Mouse (Mus musculus) limb, embryonic 11.5 days (tissue): ENCODE measurements around the gene Mms19. TPM values are rescaled to one million over a fixed set of nuclear protein-coding genes. Genes with fewer than 3 reads are reported as not detected.

ENCODE experiments used
- ATAC-seq: fragments of 200-750 bp; cut with Nextera tagmentation; 2 replicates; pipeline ENCODE4 v1.8.0; 2017; ENCODE audit warnings: low read depth; ENCODE audit not compliant: insufficient number of reproducible peaks, low FRiP score, low TSS enrichment
- DNase-seq: peaks from one replicate; pipeline ENCODE4 v3.0.0-alpha.2; 2015; ENCODE audit warnings: low spot score
- H3K27ac ChIP-seq: fragments of 300-500 bp; sonication (generic); replicated peaks from 2 replicates; pipeline ENCODE4 v1.5.1; 2014; ENCODE audit warnings: low read depth, mild to moderate bottlenecking, low read length
- H3K27me3 ChIP-seq: fragments of 300-500 bp; sonication (generic); 2 replicates; pipeline ENCODE4 v1.6.1; 2014; ENCODE audit warnings: mild to moderate bottlenecking, low read length, mixed read lengths; ENCODE audit not compliant: control insufficient read depth, insufficient read depth
- H3K36me3 ChIP-seq: fragments of 300-500 bp; sonication (generic); 2 replicates; pipeline ENCODE4 v1.6.1; 2014; ENCODE audit warnings: mild to moderate bottlenecking, low read length, moderate library complexity, mixed read lengths; ENCODE audit not compliant: control insufficient read depth, insufficient read depth
- H3K4me1 ChIP-seq: fragments of 300-500 bp; sonication (generic); 2 replicates; pipeline ENCODE4 v1.6.1; 2014; ENCODE audit warnings: low read length, mixed read lengths; ENCODE audit not compliant: control insufficient read depth, insufficient read depth
- H3K4me2 ChIP-seq: fragments of 300-500 bp; sonication (generic); 2 replicates; pipeline ENCODE4 v1.6.1; 2014; ENCODE audit warnings: low read depth, mild to moderate bottlenecking, moderate library complexity; ENCODE audit not compliant: severe bottlenecking
- H3K4me3 ChIP-seq: fragments of 300-500 bp; sonication (generic); 2 replicates; pipeline ENCODE4 v1.5.1; 2014; ENCODE audit warnings: low read depth, low read length
- H3K9ac ChIP-seq: fragments of 300-500 bp; sonication (generic); 2 replicates; pipeline ENCODE4 v1.6.1; 2014; ENCODE audit warnings: mild to moderate bottlenecking, low read length
- H3K9me3 ChIP-seq: fragments of 300-500 bp; sonication (generic); 2 replicates; pipeline ENCODE4 v1.6.1; 2016; ENCODE audit warnings: low read length; ENCODE audit not compliant: control insufficient read depth
- WGBS: fragments of 180-500 bp; shearing (Covaris S2); extraction: QIAGEN DNeasy Blood & Tissue Kit; methylation state at CpG from one replicate; pipeline ENCODE4 v1.1.7; 2014; 5-methylcytosine and 5-hydroxymethylcytosine counted together
- polyA plus RNA-seq: library from polyadenylated mRNA; unstranded; fragments of >200 nt; fragmentation: Nextera tagmentation; extraction: Ambion mirVana; gene quantifications from 2 replicates; pipeline ENCODE4 v1.2.1, GENCODE M21; 2014

Gene Mms19
- polyA plus RNA-seq, 1 experiment from 2014 or later = 40.1 TPM

DNA sequence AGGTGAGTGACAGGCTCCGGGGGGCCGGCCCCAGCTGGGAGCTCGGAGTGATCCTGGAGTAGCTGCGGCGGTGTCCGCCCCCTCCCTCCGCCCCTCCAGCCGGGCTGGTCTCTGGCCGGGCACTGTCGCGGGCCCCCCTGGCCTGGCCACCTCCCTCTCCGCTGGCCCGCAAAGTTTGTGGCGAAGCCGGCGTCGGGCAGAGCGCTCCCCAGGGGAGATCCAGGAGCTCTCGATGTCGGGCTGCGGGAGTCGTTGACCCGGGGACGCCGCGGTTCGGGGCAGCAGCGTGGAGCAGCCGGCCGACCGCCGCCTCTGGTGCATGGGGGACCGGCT is 604 bp upstream of the Mms19 start, which contains the start of gene Ubtd1:
Gene Ubtd1, plus strand, starts transcription at position 169 of the 333 bp plus-strand sequence.
- under 1% methylated on average over 32 of the region's 33 CpGs for WGBS
- peak within 1 kb of the TSS; percentile 44 for H3K27ac ChIP-seq
- peak within 1 kb of the TSS; percentile 86 for H3K4me3 ChIP-seq
- peak within 1 kb of the TSS; percentile 44 for H3K9ac ChIP-seq
- peaks cover 12% of the 10 kb centered on the region; the same call in 1 of the 2 replicates for H3K4me1 ChIP-seq
- H3K9me3 ChIP-seq = no peaks in the 10 kb centered on the region
- H3K27me3 ChIP-seq = no peaks in the 10 kb centered on the region
- ATAC-seq (peak; percentile 27), DNase-seq (no peak)
- H3K4me2 ChIP-seq = peak within 1 kb of the TSS; percentile 63
- no peaks in the 10 kb centered on the region for H3K36me3 ChIP-seq

DNA sequence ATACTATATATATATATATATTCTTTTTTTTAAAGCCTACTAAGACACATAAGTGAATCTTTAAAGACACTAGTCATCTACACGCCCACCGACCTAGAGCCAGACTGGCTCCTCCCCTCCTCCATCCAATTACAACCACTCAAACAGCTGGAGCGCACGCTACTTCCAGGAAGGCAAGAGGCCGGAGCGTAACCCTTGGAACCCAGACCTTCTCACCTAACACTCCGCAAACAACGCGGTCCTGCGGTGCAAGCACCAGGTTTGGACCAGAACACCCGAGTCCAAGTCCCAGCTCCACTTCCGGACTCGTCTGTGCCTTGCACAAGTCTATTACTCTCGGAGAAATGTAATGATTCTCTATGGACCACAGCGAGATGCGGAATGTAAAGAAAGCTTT is 537 bp downstream of the Mms19 start:
- H3K27ac ChIP-seq = peak overlapping the region; percentile 38
- H3K9me3 ChIP-seq = no peaks in the 10 kb centered on the region
- DNase-seq (peak; percentile 70), ATAC-seq (0 out of 2 replicates have a peak, but pooled peaks have one; percentile 2)
- peak overlapping the region; percentile 86 for H3K4me3 ChIP-seq
- H3K9ac ChIP-seq = peak overlapping the region; percentile 36; the same call in 1 of the 2 replicates
- H3K36me3 ChIP-seq = no peaks in the 10 kb centered on the region
- H3K4me2 ChIP-seq = peak overlapping the region; percentile 49
- under 1% methylated on average over 16 of the region's 16 CpGs for WGBS
- H3K27me3 ChIP-seq = no peaks in the 10 kb centered on the region
- H3K4me1 ChIP-seq = peaks cover 12% of the 10 kb centered on the region; the same call in 1 of the 2 replicates

DNA sequence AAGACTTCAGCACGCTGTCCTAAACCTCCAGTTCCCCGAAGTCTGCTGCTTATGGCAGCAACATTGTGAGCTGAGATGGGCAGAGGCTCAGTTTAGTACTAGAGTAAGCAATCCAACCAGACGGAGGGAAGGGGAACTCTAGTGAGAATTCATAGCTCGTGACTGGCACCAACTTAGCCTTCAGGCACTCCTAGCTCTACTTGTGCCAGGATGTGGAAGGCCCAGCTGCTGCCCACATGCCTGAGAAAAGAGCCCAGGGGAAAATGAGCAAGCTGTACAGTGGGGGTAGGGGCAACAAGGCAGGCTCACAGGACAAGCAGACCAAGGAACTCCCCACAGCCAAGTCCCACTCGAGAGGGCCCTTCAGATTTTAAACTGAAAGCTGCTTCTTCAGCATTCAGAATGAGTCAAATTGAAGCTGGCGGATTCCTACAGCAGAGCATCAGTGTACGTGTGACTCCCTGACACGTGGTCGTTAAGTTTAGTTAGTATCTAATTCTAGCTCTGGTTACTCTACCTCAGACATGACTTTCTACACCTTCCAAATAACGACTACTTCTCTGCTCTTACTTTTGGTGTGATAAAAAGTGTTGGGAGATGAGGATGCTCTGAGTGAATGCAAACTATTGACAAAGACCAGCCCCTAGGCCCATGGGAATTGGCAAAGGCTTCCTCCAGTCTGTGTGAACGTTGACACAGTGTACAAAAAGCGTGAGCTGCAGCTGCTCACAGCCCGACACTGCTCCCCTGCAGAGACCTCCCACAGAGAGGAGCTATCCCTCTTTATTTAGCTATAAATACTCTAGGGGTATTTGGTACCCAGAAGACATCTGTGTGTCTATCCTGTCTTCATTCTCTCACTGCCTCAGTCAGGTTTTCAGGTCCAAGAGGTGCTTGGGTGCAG is 6.8 kb downstream of the Mms19 start:
- H3K27me3 ChIP-seq = no peaks in the 10 kb centered on the region
- H3K36me3 ChIP-seq = peaks cover 2% of the 10 kb centered on the region; the same call in 1 of the 2 replicates
- peaks cover 7% of the 10 kb centered on the region; the same call in 1 of the 2 replicates for H3K4me1 ChIP-seq
- no peaks in the 10 kb centered on the region for H3K9me3 ChIP-seq
- H3K4me3 ChIP-seq = no peak overlapping the region
- no peak for DNase-seq
- no peak for ATAC-seq
- no peak overlapping the region for H3K4me2 ChIP-seq
- no peak overlapping the region for H3K27ac ChIP-seq
- H3K9ac ChIP-seq = no peak overlapping the region
- WGBS = 70% methylated on average over 13 of the region's 13 CpGs

DNA sequence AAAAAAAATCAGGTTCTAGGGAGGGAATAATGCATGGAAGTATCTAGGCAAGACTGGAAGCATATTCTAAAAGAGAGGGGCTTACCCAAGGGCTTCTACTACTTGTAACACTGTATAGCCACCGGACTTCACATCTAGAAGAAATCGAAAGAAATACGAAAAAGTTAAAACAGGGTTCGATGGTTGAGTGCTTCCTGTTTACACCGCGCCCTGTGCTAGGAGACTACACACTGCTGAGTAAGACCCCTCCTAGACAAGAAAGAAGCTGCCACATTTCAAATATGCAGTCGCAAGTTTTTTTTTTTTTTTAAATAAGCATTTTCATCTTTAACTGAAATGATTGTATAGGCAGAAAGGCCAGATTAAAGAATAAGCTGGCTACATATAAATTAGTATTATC is 11.3 kb downstream of the Mms19 start:
- Histone ChIP-seq H3K27ac (no peak overlapping the region), H3K9ac (no peak overlapping the region), H3K4me3 (no peak overlapping the region), H3K36me3 (peaks cover 15% of the 10 kb centered on the region), H3K4me1 (no peaks in the 10 kb centered on the region), H3K9me3 (no peaks in the 10 kb centered on the region), H3K27me3 (no peaks in the 10 kb centered on the region), H3K4me2 (no peak overlapping the region)
- no peak for DNase-seq
- ATAC-seq = no peak
- WGBS = 95% methylated on average over 7 of the region's 7 CpGs

DNA sequence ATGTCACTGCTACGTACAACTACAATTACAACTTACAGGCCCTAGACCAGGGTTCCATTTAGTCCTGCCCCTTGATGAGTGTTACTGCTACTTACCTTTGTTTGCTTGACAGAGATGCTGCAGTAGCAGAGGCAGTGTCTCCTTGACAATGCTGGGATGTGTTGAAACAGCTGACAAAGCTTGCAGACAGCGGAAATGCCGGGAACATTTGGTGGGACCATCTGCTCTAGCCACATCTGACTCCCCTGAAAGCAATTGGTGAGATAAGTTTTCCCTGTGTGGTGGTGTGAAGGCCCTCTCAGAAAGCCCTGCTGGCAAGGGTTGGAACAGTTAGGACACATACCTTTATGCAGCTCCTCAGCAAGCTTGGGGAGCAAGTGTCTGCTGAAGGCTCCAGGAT is 27.4 kb downstream of the Mms19 start:
- no peak overlapping the region for H3K4me2 ChIP-seq
- no peaks in the 10 kb centered on the region; the same call in 1 of the 2 replicates for H3K9me3 ChIP-seq
- peaks cover 27% of the 10 kb centered on the region for H3K36me3 ChIP-seq
- no peaks in the 10 kb centered on the region for H3K4me1 ChIP-seq
- H3K9ac ChIP-seq = no peak overlapping the region
- no peak for ATAC-seq
- 88% methylated on average over 3 of the region's 3 CpGs for WGBS
- no peak overlapping the region for H3K27ac ChIP-seq
- no peak overlapping the region for H3K4me3 ChIP-seq
- no peak for DNase-seq
- no peaks in the 10 kb centered on the region for H3K27me3 ChIP-seq

DNA sequence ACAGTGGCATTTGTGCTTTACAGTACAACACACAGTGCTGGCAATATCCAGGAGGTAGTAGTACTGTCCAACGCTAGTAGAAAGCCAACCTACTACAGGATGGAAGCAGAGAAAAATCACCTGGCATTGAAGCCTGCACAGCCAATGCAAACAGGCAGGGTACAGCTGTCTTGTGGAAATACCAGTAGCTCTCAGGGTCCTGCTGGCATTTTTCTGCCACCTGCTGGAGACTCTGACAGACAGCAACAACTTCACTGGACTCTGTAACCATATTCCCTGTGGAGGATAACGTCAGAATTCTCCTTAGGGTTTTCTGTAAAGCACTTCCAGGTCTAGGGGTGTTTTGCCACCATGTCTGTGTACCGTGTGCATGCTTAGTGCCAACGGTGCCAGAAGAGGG is 28.7 kb downstream of the Mms19 start:
- no peaks in the 10 kb centered on the region for H3K4me1 ChIP-seq

DNA sequence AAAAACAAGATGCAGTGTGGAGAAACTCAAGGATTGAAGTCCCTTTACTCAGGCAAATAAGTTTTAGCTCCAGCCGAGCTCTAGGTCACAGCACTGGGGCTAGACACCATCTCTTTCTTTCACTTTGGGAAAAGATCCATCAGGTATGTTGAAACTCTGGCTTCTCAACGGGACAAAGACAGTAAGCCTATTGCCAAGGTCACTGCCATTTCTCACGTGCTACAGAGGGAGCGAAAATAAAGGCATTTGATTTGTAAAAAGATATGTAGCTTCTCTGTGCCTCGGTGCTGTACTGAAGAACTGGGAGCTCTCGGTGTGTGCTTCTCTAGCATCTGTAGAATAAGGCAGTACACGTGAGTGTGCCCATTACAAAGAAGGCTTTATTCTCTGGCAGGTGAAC is 37.1 kb downstream of the Mms19 start:
- Histone ChIP-seq H3K4me1 (no peaks in the 10 kb centered on the region), H3K27ac (no peak overlapping the region), H3K9ac (no peak overlapping the region), H3K4me3 (no peak overlapping the region), H3K4me2 (no peak overlapping the region), H3K27me3 (no peaks in the 10 kb centered on the region), H3K9me3 (no peaks in the 10 kb centered on the region), H3K36me3 (peaks cover 45% of the 10 kb centered on the region)
- no peak for DNase-seq
- WGBS = 91% methylated on average over 7 of the region's 7 CpGs
- ATAC-seq = no peak

More for the DNA sequence above, 28.7 kb downstream of the Mms19 start:
- no peak overlapping the region for H3K4me3 ChIP-seq
- no peaks in the 10 kb centered on the region for H3K27me3 ChIP-seq
- H3K27ac ChIP-seq = no peak overlapping the region
- ATAC-seq (no peak), DNase-seq (no peak)
- peaks cover 28% of the 10 kb centered on the region for H3K36me3 ChIP-seq
- WGBS = 82% methylated on average over 4 of the region's 4 CpGs
- H3K4me2 ChIP-seq = no peak overlapping the region
- H3K9me3 ChIP-seq = no peaks in the 10 kb centered on the region; the same call in 1 of the 2 replicates
- no peak overlapping the region for H3K9ac ChIP-seq

DNA sequence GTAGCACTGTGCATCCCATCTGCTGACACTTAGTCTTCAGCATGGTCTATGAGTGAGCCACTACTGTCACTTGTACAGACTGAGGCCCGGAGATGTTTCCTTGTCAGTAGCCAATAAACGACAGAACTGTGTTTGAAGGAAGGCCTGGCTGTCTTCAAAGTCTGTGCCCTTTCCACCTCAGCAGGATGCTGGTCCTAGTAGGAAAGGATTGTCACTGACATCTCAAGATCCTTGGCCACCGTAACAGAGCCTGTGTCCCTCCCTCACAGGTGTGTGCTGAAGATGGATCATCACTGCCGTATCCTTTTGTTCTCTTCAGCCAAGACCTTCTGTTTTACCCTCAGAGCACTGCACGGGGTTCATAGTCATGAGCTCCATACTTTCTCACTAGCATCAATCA is 42.4 kb downstream of the Mms19 start:
- Histone ChIP-seq H3K4me3 (no peak overlapping the region), H3K36me3 (peaks cover 24% of the 10 kb centered on the region), H3K9me3 (no peaks in the 10 kb centered on the region), H3K27ac (no peak overlapping the region), H3K4me1 (peaks cover 5% of the 10 kb centered on the region), H3K9ac (no peak overlapping the region), H3K27me3 (no peaks in the 10 kb centered on the region), H3K4me2 (no peak overlapping the region)
- ATAC-seq (no peak), DNase-seq (no peak)
- 93% methylated on average over 5 of the region's 5 CpGs for WGBS
